Mouse (Mus musculus) limb, embryonic 14.5 days (tissue): ENCODE data around the gene Rasip1. TPM values are rescaled to one million over a fixed set of nuclear protein-coding genes. Genes with fewer than 3 reads are reported as not detected.

ENCODE experiments used
- ATAC-seq: fragments of 200-750 bp; cut with Nextera tagmentation; 2 replicates; pipeline ENCODE4 v1.8.0; 2017; ENCODE audit warnings: low read depth, moderate number of reproducible peaks, moderate TSS enrichment; ENCODE audit not compliant: low FRiP score
- DNase-seq: peaks from one replicate; pipeline ENCODE4 v3.0.0-alpha.2; 2015; ENCODE audit warnings: low spot score
- H3K27ac ChIP-seq: fragments of 300-500 bp; sonication (generic); replicated peaks from 2 replicates; pipeline ENCODE4 v1.5.1; 2014; ENCODE audit warnings: low read depth, mild to moderate bottlenecking, low read length, moderate library complexity, mixed read lengths
- H3K27me3 ChIP-seq: fragments of 300-500 bp; sonication (generic); 2 replicates; pipeline ENCODE4 v1.6.1; 2014; ENCODE audit warnings: low read length, mixed read lengths; ENCODE audit not compliant: control insufficient read depth, insufficient read depth
- H3K36me3 ChIP-seq: fragments of 300-500 bp; sonication (generic); 2 replicates; pipeline ENCODE4 v1.6.1; 2014; ENCODE audit warnings: mild to moderate bottlenecking, low read length, moderate library complexity, mixed read lengths; ENCODE audit not compliant: control insufficient read depth, insufficient read depth
- H3K4me1 ChIP-seq: fragments of 300-500 bp; sonication (generic); 2 replicates; pipeline ENCODE4 v1.6.1; 2014; ENCODE audit warnings: antibody characterized with exemption, low read length, mixed read lengths; ENCODE audit not compliant: control insufficient read depth, insufficient read depth
- H3K4me2 ChIP-seq: fragments of 300-500 bp; sonication (generic); replicated peaks from 2 replicates; pipeline ENCODE4 v1.6.1; 2014; ENCODE audit warnings: low read depth, mild to moderate bottlenecking, low read length, moderate library complexity; ENCODE audit not compliant: severe bottlenecking
- H3K4me3 ChIP-seq: fragments of 300-500 bp; sonication (generic); replicated peaks from 2 replicates; pipeline ENCODE4 v1.5.1; 2014; ENCODE audit warnings: low read length
- H3K9ac ChIP-seq: fragments of 300-500 bp; sonication (generic); 2 replicates; pipeline ENCODE4 v1.6.1; 2014; ENCODE audit warnings: mild to moderate bottlenecking, low read depth, low read length, moderate library complexity; ENCODE audit not compliant: severe bottlenecking
- H3K9me3 ChIP-seq: fragments of 300-500 bp; sonication (generic); 2 replicates; pipeline ENCODE4 v1.6.1; 2016; ENCODE audit warnings: low read length; ENCODE audit not compliant: control insufficient read depth
- POLR2A ChIP-seq: fragments of 200-500 bp; IDR thresholded peaks from 2 replicates; pipeline ENCODE4 v1.8.0; 2012; ENCODE audit warnings: inconsistent platforms, mild to moderate bottlenecking, moderate library complexity, borderline replicate concordance; ENCODE audit not compliant: insufficient read depth, insufficient read length; ENCODE audit errors: extremely low read depth
- WGBS: fragments of 180-500 bp; shearing (Covaris S2); extraction: QIAGEN DNeasy Blood & Tissue Kit; methylation state at CpG from one replicate; pipeline ENCODE4 v1.1.7; 2014; 5-methylcytosine and 5-hydroxymethylcytosine counted together
- polyA plus RNA-seq, 2 experiments: library from polyadenylated mRNA; depleted of rRNA in 1 of 2; stranded (reverse) in 1 of 2; unstranded in 1 of 2; fragments of >200 nt; fragmentation: Nextera tagmentation in 1 of 2; extraction: Ambion mirVana in 1 of 2; gene quantifications; 2 replicates each; pipeline versions ENCODE4 v1.2.1 to v1.2.3; 2012 to 2014

Rasip1 gene
- polyA plus RNA-seq, 2 experiments = 11.0 to 14.1 TPM

- 88% methylated on average over 11 of the region's 11 CpGs for WGBS
- ATAC-seq = no peak
- H3K9me3 ChIP-seq = no peaks in the 10 kb centered on the region
- no peak for TF ChIP-seq POLR2A
- no peaks in the 10 kb centered on the region for H3K4me1 ChIP-seq
- no peak overlapping the region for H3K9ac ChIP-seq
- no peak for DNase-seq
- no peak overlapping the region for H3K4me3 ChIP-seq
- no peak overlapping the region for H3K27ac ChIP-seq
- peaks cover 6% of the 10 kb centered on the region; the same call in 1 of the 2 replicates for H3K27me3 ChIP-seq
- H3K36me3 ChIP-seq = no peaks in the 10 kb centered on the region
- H3K4me2 ChIP-seq = no peak overlapping the region
Observed at GRCm38 (mm10) chr7:45623507-45623906, 3.8 kb upstream of the Rasip1 start.

- Histone ChIP-seq H3K9ac (no peak overlapping the region), H3K4me2 (no peak overlapping the region), H3K27me3 (no peaks in the 10 kb centered on the region), H3K36me3 (no peaks in the 10 kb centered on the region), H3K4me1 (no peaks in the 10 kb centered on the region), H3K4me3 (no peak overlapping the region), H3K27ac (no peak overlapping the region), H3K9me3 (no peaks in the 10 kb centered on the region)
- ATAC-seq (no peak), DNase-seq (no peak)
- TF ChIP-seq POLR2A = no peak
- 41% methylated on average over 3 of the region's 3 CpGs for WGBS
Observed at GRCm38 (mm10) chr7:45624718-45625117, 2.6 kb upstream of the Rasip1 start.

GRCm38 (mm10) chr7:45625481-45625880 lies 1.8 kb upstream of the Rasip1 start:
- ATAC-seq = no peak
- Histone ChIP-seq H3K9ac (no peak overlapping the region), H3K4me2 (no peak overlapping the region), H3K9me3 (no peaks in the 10 kb centered on the region), H3K4me1 (no peaks in the 10 kb centered on the region), H3K27me3 (no peaks in the 10 kb centered on the region), H3K36me3 (no peaks in the 10 kb centered on the region), H3K4me3 (no peak overlapping the region), H3K27ac (no peak overlapping the region)
- WGBS = 91% methylated on average over 8 of the region's 8 CpGs
- no peak for TF ChIP-seq POLR2A
- DNase-seq = no peak

- no peak for TF ChIP-seq POLR2A
Observed at GRCm38 (mm10) chr7:45626571-45627076, 664 bp upstream of the Rasip1 start.

GRCm38 (mm10) chr7:45628364-45629294 lies 1.3 kb downstream of the Rasip1 start:
- peak; percentile 86 for ATAC-seq
- WGBS = 2% methylated on average over 88 of the region's 105 CpGs
- no peaks in the 10 kb centered on the region for H3K27me3 ChIP-seq
- peak overlapping the region; percentile 80 for H3K9ac ChIP-seq
- peak overlapping the region; percentile 99 for H3K4me2 ChIP-seq
- no peaks in the 10 kb centered on the region for H3K9me3 ChIP-seq
- DNase-seq = peak; percentile 83
- H3K27ac ChIP-seq = peak overlapping the region; percentile 65; the same call in 1 of the 2 replicates
- H3K36me3 ChIP-seq = no peaks in the 10 kb centered on the region
- H3K4me1 ChIP-seq = peaks cover 6% of the 10 kb centered on the region; the same call in 1 of the 2 replicates
- peak overlapping the region; percentile 62 for H3K4me3 ChIP-seq
- 0 out of 2 replicates have a peak, but pooled peaks have one; percentile 61 for TF ChIP-seq POLR2A

More at GRCm38 (mm10) chr7:45626571-45627076, 664 bp upstream of the Rasip1 start:
- Histone ChIP-seq H3K27ac (no peak overlapping the region), H3K4me2 (no peak overlapping the region), H3K9me3 (no peaks in the 10 kb centered on the region), H3K27me3 (no peaks in the 10 kb centered on the region), H3K4me3 (no peak overlapping the region), H3K9ac (no peak overlapping the region), H3K36me3 (no peaks in the 10 kb centered on the region), H3K4me1 (no peaks in the 10 kb centered on the region)
- DNase-seq (no peak), ATAC-seq (no peak)
- 89% methylated on average over 7 of the region's 7 CpGs for WGBS
